Mouse (Mus musculus) ZHBTc4 (cell line): Measurements from ENCODE around the gene Stat5a.
A peak's percentile ranks its signal among the peaks of the same experiment; 100 is the strongest.

ENCODE experiments used
- DNase-seq: peaks from one replicate; pipeline ENCODE4 v3.0.0-alpha.2; 2011; ENCODE audit warnings: low read depth, low spot score

Gene Stat5a

GRCm38 (mm10) chr11:100836923-100837702, 22.0 kb upstream of the Stat5a start:
- DNase-seq, result peak; percentile 79

- DNase-seq, result no peak
These were observed 20.3 kb upstream of the Stat5a start for GRCm38 (mm10) chr11:100838894-100839293.

GRCm38 (mm10) chr11:100839523-100839922, 19.6 kb upstream of the Stat5a start:
- DNase-seq, result no peak

GRCm38 (mm10) chr11:100840866-100841265, 18.3 kb upstream of the Stat5a start:
- DNase-seq, result no peak

- DNase-seq, result no peak
These were observed 17.1 kb upstream of the Stat5a start for GRCm38 (mm10) chr11:100842025-100842424.

GRCm38 (mm10) chr11:100843070-100843669, 16.0 kb upstream of the Stat5a start:
- DNase-seq, result no peak

- no peak for DNase-seq
These were observed 15.0 kb upstream of the Stat5a start for GRCm38 (mm10) chr11:100844121-100844520.

DNA sequence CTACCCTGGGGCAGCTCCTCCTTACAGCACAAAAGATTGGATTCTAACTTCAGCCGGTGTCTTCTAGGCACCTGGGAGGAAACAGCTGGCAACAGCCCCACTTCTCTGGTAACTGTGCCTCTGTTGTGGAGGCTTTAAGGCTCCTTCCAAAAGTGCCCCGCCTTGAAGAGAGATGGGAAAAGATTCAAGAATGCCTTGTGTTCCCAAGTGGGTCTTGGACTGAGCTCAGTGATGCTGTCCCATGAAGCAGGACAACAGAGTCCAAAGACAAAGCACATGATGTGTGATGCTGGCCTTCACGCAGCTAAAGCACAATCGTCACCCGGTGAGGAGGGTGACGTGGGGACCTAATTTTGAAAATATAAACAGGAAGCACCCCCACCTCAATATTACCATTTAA, 13.4 kb upstream of the Stat5a start:
- no peak for DNase-seq

GRCm38 (mm10) chr11:100847572-100847971, 11.6 kb upstream of the Stat5a start:
- DNase-seq, result no peak

- DNase-seq, result no peak
These were observed 11.1 kb upstream of the Stat5a start for GRCm38 (mm10) chr11:100848080-100848479.

GRCm38 (mm10) chr11:100848789-100849379, 10.3 kb upstream of the Stat5a start:
- DNase-seq, result no peak

- DNase-seq, result no peak
These were observed 9.6 kb upstream of the Stat5a start for GRCm38 (mm10) chr11:100849456-100850037.

- DNase-seq, result peak; percentile 79
These were observed 8.9 kb upstream of the Stat5a start, which contains the start of gene Stat5b for GRCm38 (mm10) chr11:100850038-100850777. Gene Stat5b, minus strand, starts transcription at chr11:100850724.

DNA sequence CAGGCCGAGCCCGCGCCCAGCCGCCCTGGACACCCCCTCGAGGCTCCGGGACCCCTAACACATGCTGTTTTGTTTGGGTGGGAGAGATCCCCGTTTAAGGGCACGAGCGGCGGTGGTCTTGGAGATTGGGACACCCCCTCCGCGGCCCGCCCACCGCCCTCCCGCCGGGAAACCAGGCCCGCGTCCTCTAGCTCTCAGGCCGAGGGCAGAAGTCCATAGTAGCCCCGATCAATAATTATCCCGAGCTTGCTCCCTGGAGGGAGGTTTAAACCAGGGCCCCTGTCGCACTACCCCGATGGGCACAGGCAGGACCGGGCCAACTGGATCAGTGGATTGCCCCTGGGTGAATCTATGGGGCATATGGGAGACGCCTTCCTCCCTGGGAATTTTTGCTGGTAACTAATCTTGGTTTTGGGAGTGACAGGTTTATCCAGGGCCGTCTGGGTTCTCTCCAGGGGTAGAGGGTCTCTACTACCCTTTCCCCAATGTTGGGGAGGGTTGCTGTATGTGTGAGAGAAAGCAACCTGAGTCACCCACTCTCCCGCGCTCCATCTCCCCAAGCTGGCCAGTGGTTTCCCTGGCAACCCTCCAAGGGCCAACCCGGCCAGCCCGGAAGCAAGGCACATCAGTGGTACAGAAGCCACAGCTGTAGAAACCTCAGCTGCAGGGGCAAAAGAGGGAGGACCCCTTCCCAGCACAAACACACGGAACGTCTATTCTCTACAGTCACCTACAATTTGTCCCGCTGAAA, 8.2 kb upstream of the Stat5a start:
- DNase-seq, result peak; percentile 38

DNA sequence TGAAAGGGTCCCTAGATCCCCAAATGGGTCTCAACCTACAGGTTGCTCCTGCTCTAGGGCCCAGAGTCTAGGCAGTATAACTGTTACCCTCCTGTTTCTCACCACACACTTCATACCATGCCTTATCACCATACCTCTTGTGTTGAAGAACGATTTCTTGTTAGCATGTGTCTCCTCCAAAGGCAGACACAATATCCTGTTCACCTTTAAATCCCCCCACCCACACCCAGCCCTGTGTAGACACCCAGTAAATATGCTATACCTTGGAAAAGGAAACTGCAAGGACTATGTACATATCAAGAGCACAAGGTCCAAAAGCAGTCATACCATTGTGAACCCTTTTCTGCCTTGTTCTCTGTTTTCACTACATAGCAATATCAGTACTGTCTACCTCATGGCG, 7.1 kb upstream of the Stat5a start:
- no peak for DNase-seq

DNA sequence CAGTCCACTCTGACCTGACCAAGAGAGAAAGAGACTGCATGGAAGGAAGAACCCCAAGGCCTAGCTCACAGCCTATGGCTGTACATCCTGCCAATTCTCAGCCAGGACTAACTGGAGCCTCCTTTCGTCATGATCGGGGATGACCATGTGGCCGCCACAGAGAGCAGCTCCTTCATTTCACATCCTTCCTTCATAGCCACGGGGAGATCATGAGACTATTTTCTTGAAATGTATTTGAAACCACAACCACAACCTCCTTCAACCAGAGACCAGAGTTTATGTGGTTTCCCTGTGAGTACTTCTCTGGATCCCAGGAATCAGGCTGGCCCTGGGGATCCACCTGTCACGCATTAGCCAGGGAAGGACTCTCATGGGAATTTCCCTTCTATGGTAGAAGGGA, 6.1 kb upstream of the Stat5a start:
- no peak for DNase-seq

DNA sequence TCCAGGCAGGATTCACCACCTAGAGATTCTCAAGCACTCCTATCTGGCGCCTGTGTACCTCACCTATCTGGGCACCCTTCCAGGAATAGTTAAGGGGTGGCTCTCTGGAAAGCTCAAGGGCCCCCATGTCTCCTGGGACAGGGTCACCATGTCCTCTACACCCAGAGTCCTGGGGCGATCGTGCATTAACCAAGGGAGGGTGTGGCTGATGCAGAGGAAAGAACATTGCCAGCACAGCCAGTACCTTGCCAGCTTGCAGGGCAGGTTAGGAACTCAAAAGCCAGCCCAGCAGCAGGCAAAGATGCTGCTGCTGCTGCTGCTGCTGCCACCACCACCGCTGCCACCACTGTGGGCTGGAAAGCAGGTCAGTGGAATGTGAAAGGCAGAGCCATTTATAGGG, 4.9 kb upstream of the Stat5a start:
- DNase-seq, result no peak

DNA sequence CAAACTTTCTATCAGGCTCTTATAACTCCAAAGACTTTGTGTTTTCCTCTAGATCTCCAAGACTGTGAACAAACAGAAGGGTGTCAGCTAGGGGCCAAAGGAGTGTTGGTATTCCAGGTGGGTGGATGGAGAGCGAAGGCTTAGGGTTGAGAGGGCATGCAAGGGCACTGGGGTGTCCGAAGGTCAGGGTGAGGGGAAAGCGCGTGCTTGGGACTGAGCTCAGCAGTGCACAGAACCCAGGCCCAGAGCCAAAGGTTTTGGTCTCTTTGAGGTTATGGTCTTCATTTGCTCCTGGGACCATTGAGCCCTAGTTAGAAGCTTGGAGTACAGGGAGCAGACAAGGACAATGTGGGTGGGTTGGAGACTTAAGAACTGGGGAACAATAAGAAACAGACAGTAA, 4.0 kb upstream of the Stat5a start:
- no peak for DNase-seq

DNA sequence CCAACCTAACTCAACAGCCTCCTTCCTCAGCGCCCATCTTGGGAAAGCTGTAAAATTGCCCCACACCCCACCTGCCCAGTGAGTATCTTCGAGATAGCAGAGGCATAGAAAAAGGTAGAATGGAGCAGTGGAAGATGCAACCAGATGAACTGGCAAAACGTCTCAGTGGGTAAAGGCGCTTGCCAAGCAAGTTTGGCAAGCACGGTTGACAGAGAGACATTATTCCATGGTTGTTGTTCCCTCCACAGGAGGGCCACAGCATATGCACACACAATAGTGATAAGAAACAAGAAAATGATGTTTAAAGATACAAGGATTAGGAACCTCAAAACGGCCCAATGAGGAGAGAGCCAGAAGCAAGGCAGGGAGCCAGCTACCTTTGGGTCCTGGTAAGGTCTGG, 1.2 kb upstream of the Stat5a start:
- no peak for DNase-seq

GRCm38 (mm10) chr11:100859579-100860075, 476 bp downstream of the Stat5a start:
- DNase-seq, result no peak
